Mouse (Mus musculus) embryonic facial prominence, embryonic 10.5 days (tissue): ENCODE results near the gene Tatdn2. TPM values are rescaled to one million over a fixed set of nuclear protein-coding genes. Genes with fewer than 3 reads are reported as not detected.
"Not testable (repeated sequence)": the region's sequence is repeated elsewhere in the genome, so short reads cannot be mapped to it uniquely, and the experiment has no call there.

ENCODE experiments used
- DNase-seq: peaks from one replicate; pipeline ENCODE4 v3.0.0-alpha.2; 2017; ENCODE audit warnings: low spot score
- H3K27ac ChIP-seq: fragments of 300-500 bp; sonication (generic); replicated peaks from 2 replicates; pipeline ENCODE4 v1.5.1; 2016; ENCODE audit warnings: mild to moderate bottlenecking
- H3K27me3 ChIP-seq: fragments of 300-500 bp; sonication (generic); replicated peaks from 2 replicates; pipeline ENCODE4 v1.6.1; 2016; ENCODE audit warnings: low read depth, mild to moderate bottlenecking; ENCODE audit not compliant: poor library complexity, severe bottlenecking
- H3K36me3 ChIP-seq: fragments of 300-500 bp; sonication (generic); replicated peaks from 2 replicates; pipeline ENCODE4 v1.6.1; 2016; ENCODE audit warnings: mild to moderate bottlenecking, moderate library complexity
- H3K4me1 ChIP-seq: fragments of 300-500 bp; sonication (generic); 2 replicates; pipeline ENCODE4 v1.6.1; 2016
- H3K4me3 ChIP-seq: fragments of 300-500 bp; sonication (generic); 2 replicates; pipeline ENCODE4 v1.5.1; 2016; ENCODE audit warnings: mild to moderate bottlenecking, moderate library complexity
- H3K9me3 ChIP-seq: fragments of 300-500 bp; sonication (generic); 2 replicates; pipeline ENCODE4 v1.6.1; 2016; ENCODE audit warnings: mild to moderate bottlenecking
- WGBS: fragments of 180-500 bp; shearing (Covaris S2); methylation state at CpG from one replicate; pipeline ENCODE4 v1.1.7; 2016; 5-methylcytosine and 5-hydroxymethylcytosine counted together
- polyA plus RNA-seq: library from polyadenylated mRNA; unstranded; fragments of >200 nt; fragmentation: Nextera tagmentation; extraction: Ambion mirVana; gene quantifications from 2 replicates; pipeline ENCODE4 v1.2.1, GENCODE M21; 2016

Tatdn2 gene
- polyA plus RNA-seq, 1 experiment from 2014 or later, result 0.72 TPM

GRCm38 (mm10) chr6:113695203-113695602 is 1.6 kb upstream of the Tatdn2 start:
- H3K4me1 ChIP-seq, result peaks cover 45% of the 10 kb centered on the region
- H3K4me3 ChIP-seq, result no peak overlapping the region
- no peak for DNase-seq
- no peaks in the 10 kb centered on the region for H3K9me3 ChIP-seq
- H3K27ac ChIP-seq, result no peak overlapping the region
- 87% methylated on average over 1 of the region's 1 CpGs for WGBS
- H3K27me3 ChIP-seq, result no peaks in the 10 kb centered on the region
- peaks cover 18% of the 10 kb centered on the region for H3K36me3 ChIP-seq

- peaks cover 24% of the 10 kb centered on the region for H3K36me3 ChIP-seq
- peaks cover 38% of the 10 kb centered on the region for H3K4me1 ChIP-seq
- no peaks in the 10 kb centered on the region for H3K27me3 ChIP-seq
- no peak for DNase-seq
- 73% methylated on average over 4 of the region's 4 CpGs for WGBS
- H3K27ac ChIP-seq, result peak overlapping the region; percentile 90
- peak overlapping the region; percentile 97 for H3K4me3 ChIP-seq
- no peaks in the 10 kb centered on the region for H3K9me3 ChIP-seq
Measured at GRCm38 (mm10) chr6:113695766-113696355, 989 bp upstream of the Tatdn2 start.

GRCm38 (mm10) chr6:113697222-113698205 is 664 bp downstream of the Tatdn2 start:
- peaks cover 41% of the 10 kb centered on the region for H3K36me3 ChIP-seq
- no peaks in the 10 kb centered on the region for H3K27me3 ChIP-seq
- peak; percentile 29 for DNase-seq
- H3K4me3 ChIP-seq, result peak overlapping the region; percentile 97
- H3K9me3 ChIP-seq, result no peaks in the 10 kb centered on the region
- H3K4me1 ChIP-seq, result peaks cover 32% of the 10 kb centered on the region
- peak overlapping the region; percentile 90 for H3K27ac ChIP-seq
- under 1% methylated on average over 111 of the region's 113 CpGs for WGBS

- WGBS, result 89% methylated on average over 3 of the region's 3 CpGs
- no peak overlapping the region for H3K27ac ChIP-seq
- H3K36me3 ChIP-seq, result peaks cover 98% of the 10 kb centered on the region
- H3K4me3 ChIP-seq, result no peak overlapping the region
- no peaks in the 10 kb centered on the region for H3K27me3 ChIP-seq
- H3K9me3 ChIP-seq, result no peaks in the 10 kb centered on the region
- no peaks in the 10 kb centered on the region for H3K4me1 ChIP-seq
- no peak for DNase-seq
Measured at GRCm38 (mm10) chr6:113712718-113713117, 15.9 kb downstream of the Tatdn2 start.

GRCm38 (mm10) chr6:113713389-113713788 is 16.5 kb downstream of the Tatdn2 start:
- WGBS, result 94% methylated on average over 5 of the region's 5 CpGs
- H3K9me3 ChIP-seq, H3K27ac ChIP-seq, H3K27me3 ChIP-seq, DNase-seq, H3K4me1 ChIP-seq, H3K4me3 ChIP-seq: not testable (repeated sequence)
- H3K36me3 ChIP-seq, result peaks cover 98% of the 10 kb centered on the region

GRCm38 (mm10) chr6:113714276-113714675 is 17.4 kb downstream of the Tatdn2 start:
- no peaks in the 10 kb centered on the region for H3K27me3 ChIP-seq
- H3K9me3 ChIP-seq, result no peaks in the 10 kb centered on the region
- H3K4me3 ChIP-seq, result no peak overlapping the region
- H3K36me3 ChIP-seq, result peaks cover 98% of the 10 kb centered on the region
- WGBS, result 92% methylated on average over 2 of the region's 2 CpGs
- no peak for DNase-seq
- H3K4me1 ChIP-seq, result no peaks in the 10 kb centered on the region
- no peak overlapping the region for H3K27ac ChIP-seq

- peaks cover 98% of the 10 kb centered on the region for H3K36me3 ChIP-seq
- H3K4me1 ChIP-seq, result no peaks in the 10 kb centered on the region
- no peak overlapping the region for H3K4me3 ChIP-seq
- no peak overlapping the region for H3K27ac ChIP-seq
- no peaks in the 10 kb centered on the region for H3K9me3 ChIP-seq
- no peak for DNase-seq
- WGBS, result 79% methylated on average over 1 of the region's 1 CpGs
- no peaks in the 10 kb centered on the region for H3K27me3 ChIP-seq
Measured at GRCm38 (mm10) chr6:113714797-113715196, 17.9 kb downstream of the Tatdn2 start.

GRCm38 (mm10) chr6:113717541-113717940 is 20.7 kb downstream of the Tatdn2 start:
- no peaks in the 10 kb centered on the region for H3K4me1 ChIP-seq
- no peak for DNase-seq
- H3K27me3 ChIP-seq, result no peaks in the 10 kb centered on the region
- no peak overlapping the region for H3K27ac ChIP-seq
- no peak overlapping the region for H3K4me3 ChIP-seq
- peaks cover 97% of the 10 kb centered on the region for H3K36me3 ChIP-seq
- 86% methylated on average over 3 of the region's 3 CpGs for WGBS
- no peaks in the 10 kb centered on the region for H3K9me3 ChIP-seq

GRCm38 (mm10) chr6:113719878-113720277 is 23.0 kb downstream of the Tatdn2 start, which contains the start of gene Ghrl:
TSS of gene Ghrl (minus strand) at chr6:113719880.
- Histone ChIP-seq H3K36me3 (peaks cover 96% of the 10 kb centered on the region), H3K9me3 (no peaks in the 10 kb centered on the region), H3K4me1 (no peaks in the 10 kb centered on the region), H3K4me3 (no peak within 1 kb of the TSS), H3K27ac (no peak within 1 kb of the TSS), H3K27me3 (no peaks in the 10 kb centered on the region)
- 91% methylated on average over 3 of the region's 3 CpGs for WGBS
- no peak for DNase-seq

- H3K4me3 ChIP-seq, result no peak overlapping the region
- H3K27ac ChIP-seq, result no peak overlapping the region
- no peaks in the 10 kb centered on the region for H3K27me3 ChIP-seq
- H3K36me3 ChIP-seq, result peaks cover 96% of the 10 kb centered on the region
- DNase-seq, result no peak
- WGBS, result 91% methylated on average over 4 of the region's 4 CpGs
- H3K9me3 ChIP-seq, result no peaks in the 10 kb centered on the region
- no peaks in the 10 kb centered on the region for H3K4me1 ChIP-seq
Measured at GRCm38 (mm10) chr6:113721061-113721460, 24.2 kb downstream of the Tatdn2 start.

GRCm38 (mm10) chr6:113728181-113728580 is 31.3 kb downstream of the Tatdn2 start:
- WGBS, result 86% methylated on average over 7 of the region's 7 CpGs
- Histone ChIP-seq H3K27ac (no peak overlapping the region), H3K9me3 (no peaks in the 10 kb centered on the region), H3K4me3 (no peak overlapping the region), H3K36me3 (peaks cover 97% of the 10 kb centered on the region), H3K27me3 (no peaks in the 10 kb centered on the region), H3K4me1 (no peaks in the 10 kb centered on the region)
- no peak for DNase-seq

GRCm38 (mm10) chr6:113731296-113731695 is 34.4 kb downstream of the Tatdn2 start:
- no peak for DNase-seq
- H3K9me3 ChIP-seq, result no peaks in the 10 kb centered on the region
- no peaks in the 10 kb centered on the region for H3K4me1 ChIP-seq
- no peaks in the 10 kb centered on the region for H3K27me3 ChIP-seq
- no peak overlapping the region for H3K27ac ChIP-seq
- peaks cover 100% of the 10 kb centered on the region for H3K36me3 ChIP-seq
- no peak overlapping the region for H3K4me3 ChIP-seq
- WGBS, result 96% methylated on average over 3 of the region's 3 CpGs
